Mouse (Mus musculus) neural tube, embryonic 11.5 days (tissue): Measurements from ENCODE around the gene Plxnc1. TPM values are rescaled to one million over a fixed set of nuclear protein-coding genes. Genes with fewer than 3 reads are reported as not detected.

Source experiments
- ATAC-seq: fragments of 200-750 bp; cut with Nextera tagmentation; 2 replicates; pipeline ENCODE4 v1.8.0; 2017; ENCODE audit warnings: moderate number of reproducible peaks, mild to moderate bottlenecking, moderate TSS enrichment, moderate library complexity; ENCODE audit not compliant: insufficient read depth, low FRiP score, low TSS enrichment
- DNase-seq: peaks from one replicate; pipeline ENCODE4 v3.0.0-alpha.2; 2015; ENCODE audit warnings: low spot score
- H3K27ac ChIP-seq: fragments of 300-500 bp; sonication (generic); 2 replicates; pipeline ENCODE4 v1.5.1; 2014; ENCODE audit warnings: low read depth, mild to moderate bottlenecking, low read length
- H3K27me3 ChIP-seq: fragments of 300-500 bp; sonication (generic); 2 replicates; pipeline ENCODE4 v1.6.1; 2014; ENCODE audit warnings: mild to moderate bottlenecking, low read length, mixed read lengths; ENCODE audit not compliant: control insufficient read depth, insufficient read depth
- H3K36me3 ChIP-seq: fragments of 300-500 bp; sonication (generic); 2 replicates; pipeline ENCODE4 v1.6.1; 2014; ENCODE audit warnings: mild to moderate bottlenecking, low read length, moderate library complexity, mixed read lengths; ENCODE audit not compliant: control insufficient read depth, insufficient read depth
- H3K4me1 ChIP-seq: fragments of 300-500 bp; sonication (generic); 2 replicates; pipeline ENCODE4 v1.6.1; 2014; ENCODE audit warnings: low read length, mixed read lengths; ENCODE audit not compliant: control insufficient read depth, insufficient read depth
- H3K4me2 ChIP-seq: fragments of 300-500 bp; sonication (generic); 2 replicates; pipeline ENCODE4 v1.6.1; 2014; ENCODE audit warnings: low read depth, mild to moderate bottlenecking, moderate library complexity
- H3K4me3 ChIP-seq: fragments of 300-500 bp; sonication (generic); 2 replicates; pipeline ENCODE4 v1.5.1; 2014; ENCODE audit warnings: low read depth, low read length
- H3K9ac ChIP-seq: fragments of 300-500 bp; sonication (generic); 2 replicates; pipeline ENCODE4 v1.6.1; 2014; ENCODE audit warnings: mild to moderate bottlenecking, low read length
- H3K9me3 ChIP-seq: fragments of 300-500 bp; sonication (generic); 2 replicates; pipeline ENCODE4 v1.6.1; 2016; ENCODE audit warnings: low read length; ENCODE audit not compliant: control insufficient read depth
- WGBS: fragments of 180-500 bp; shearing (Covaris S2); extraction: QIAGEN DNeasy Blood & Tissue Kit; methylation state at CpG from one replicate; pipeline ENCODE4 v1.1.7; 2014; 5-methylcytosine and 5-hydroxymethylcytosine counted together
- polyA plus RNA-seq: library from polyadenylated mRNA; unstranded; fragments of >200 nt; fragmentation: Nextera tagmentation; extraction: Ambion mirVana; gene quantifications from 2 replicates; pipeline ENCODE4 v1.2.1, GENCODE M21; 2014

Gene Plxnc1
- polyA plus RNA-seq, 1 experiment from 2014 or later, result 3.1 TPM

GRCm38 (mm10) chr10:94912551-94912950 is 32.1 kb downstream of the Plxnc1 start:
- no peaks in the 10 kb centered on the region for H3K36me3 ChIP-seq
- H3K4me2 ChIP-seq, result no peak overlapping the region
- no peak overlapping the region for H3K4me3 ChIP-seq
- DNase-seq (no peak), ATAC-seq (no peak)
- H3K4me1 ChIP-seq, result no peaks in the 10 kb centered on the region
- H3K9me3 ChIP-seq, result no peaks in the 10 kb centered on the region
- WGBS, result 97% methylated on average over 1 of the region's 1 CpGs
- H3K27me3 ChIP-seq, result no peaks in the 10 kb centered on the region
- H3K27ac ChIP-seq, result no peak overlapping the region
- no peak overlapping the region for H3K9ac ChIP-seq

- WGBS, result 84% methylated on average over 6 of the region's 6 CpGs
- no peak overlapping the region for H3K27ac ChIP-seq
- no peaks in the 10 kb centered on the region for H3K9me3 ChIP-seq
- ATAC-seq (no peak), DNase-seq (no peak)
- H3K4me2 ChIP-seq, result no peak overlapping the region
- H3K4me3 ChIP-seq, result no peak overlapping the region
- H3K27me3 ChIP-seq, result no peaks in the 10 kb centered on the region
- no peaks in the 10 kb centered on the region for H3K36me3 ChIP-seq
- H3K4me1 ChIP-seq, result peaks cover 4% of the 10 kb centered on the region; the same call in 1 of the 2 replicates
- H3K9ac ChIP-seq, result no peak overlapping the region
These were observed 33.5 kb downstream of the Plxnc1 start for GRCm38 (mm10) chr10:94911102-94911501.

DNA sequence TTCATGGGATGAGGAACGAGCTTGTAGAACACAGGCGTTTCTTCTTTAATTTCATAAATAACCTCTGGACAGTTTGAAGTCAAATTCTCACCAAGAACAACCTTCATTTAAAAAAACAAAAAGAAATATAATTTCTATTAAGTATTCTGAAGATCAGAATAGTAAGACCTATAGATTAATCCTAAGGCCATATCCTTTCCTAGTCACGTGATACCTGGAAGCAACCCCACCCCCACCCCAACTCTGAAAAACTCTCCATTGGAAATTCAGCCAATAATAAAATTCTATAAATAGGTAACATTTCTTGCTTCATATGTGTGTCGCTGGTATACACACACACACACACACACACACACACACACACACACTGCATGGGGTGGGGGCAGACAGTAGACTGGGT is 34.1 kb downstream of the Plxnc1 start:
- Histone ChIP-seq H3K36me3 (no peaks in the 10 kb centered on the region), H3K4me1 (peaks cover 5% of the 10 kb centered on the region; the same call in 1 of the 2 replicates), H3K27me3 (no peaks in the 10 kb centered on the region), H3K9ac (no peak overlapping the region), H3K4me3 (no peak overlapping the region), H3K27ac (no peak overlapping the region), H3K9me3 (no peaks in the 10 kb centered on the region), H3K4me2 (no peak overlapping the region)
- DNase-seq, result no peak
- WGBS, result 96% methylated on average over 4 of the region's 4 CpGs
- no peak for ATAC-seq

DNA sequence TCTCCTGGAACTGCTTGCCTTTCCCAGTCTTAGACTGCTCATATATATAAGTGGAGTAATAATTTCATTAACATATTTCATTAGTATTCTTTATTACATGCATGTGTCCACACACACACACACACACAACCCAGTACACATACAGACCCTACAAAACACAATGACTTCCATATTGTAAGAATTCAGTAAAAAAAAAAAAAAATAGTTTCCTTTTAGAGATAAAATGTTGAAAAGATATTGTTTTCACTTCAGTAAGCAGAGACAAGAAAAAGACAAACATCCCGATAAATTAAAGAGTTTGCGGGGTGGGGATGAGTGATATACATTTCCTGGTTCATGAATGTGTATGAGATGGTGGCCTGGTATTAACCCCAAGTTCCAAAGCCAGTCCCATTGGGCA is 34.8 kb downstream of the Plxnc1 start:
- Histone ChIP-seq H3K4me3 (no peak overlapping the region), H3K36me3 (no peaks in the 10 kb centered on the region), H3K4me1 (peaks cover 5% of the 10 kb centered on the region; the same call in 1 of the 2 replicates), H3K27me3 (no peaks in the 10 kb centered on the region), H3K9ac (no peak overlapping the region), H3K4me2 (no peak overlapping the region), H3K27ac (no peak overlapping the region), H3K9me3 (no peaks in the 10 kb centered on the region)
- DNase-seq (no peak), ATAC-seq (no peak)
- WGBS, result 70% methylated on average over 2 of the region's 2 CpGs

DNA sequence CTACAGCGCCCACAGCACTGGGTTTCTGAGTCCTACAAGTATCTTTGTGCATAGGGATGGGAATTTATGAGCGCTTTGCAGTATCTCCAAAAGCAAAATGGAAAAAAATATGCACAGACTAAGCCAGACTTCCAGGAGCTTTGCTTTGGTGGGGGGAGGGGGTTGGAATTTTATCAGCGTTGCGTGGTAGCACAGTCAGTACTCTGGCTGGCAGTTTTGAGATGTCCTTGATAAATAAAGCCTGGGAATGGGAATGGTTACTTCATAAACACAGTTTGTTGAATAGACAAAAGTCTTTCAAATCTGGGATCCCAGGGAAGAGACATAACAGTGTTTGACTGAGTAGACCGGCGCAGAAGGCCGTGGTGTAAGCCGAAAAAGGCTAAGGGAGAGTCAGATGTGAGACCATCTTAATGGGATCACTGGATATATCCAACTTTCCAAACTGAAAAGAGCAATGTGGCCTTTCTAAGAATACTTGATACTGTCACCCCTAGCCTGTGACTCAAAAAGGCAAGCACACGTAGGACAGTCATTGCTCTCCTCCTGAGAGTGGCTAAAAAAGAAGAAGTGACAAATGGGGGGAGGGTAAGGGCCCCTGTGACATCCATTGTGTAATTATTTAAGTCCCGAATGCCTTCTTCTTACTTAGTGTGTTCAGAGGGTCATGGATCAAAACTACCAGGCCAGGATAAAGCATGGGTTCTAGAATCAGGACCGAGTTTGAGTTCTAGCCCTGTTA is 35.5 kb downstream of the Plxnc1 start:
- Histone ChIP-seq H3K9me3 (no peaks in the 10 kb centered on the region), H3K36me3 (no peaks in the 10 kb centered on the region), H3K27me3 (no peaks in the 10 kb centered on the region), H3K9ac (no peak overlapping the region), H3K4me1 (peaks cover 5% of the 10 kb centered on the region; the same call in 1 of the 2 replicates), H3K27ac (no peak overlapping the region), H3K4me3 (no peak overlapping the region), H3K4me2 (no peak overlapping the region)
- DNase-seq, result no peak
- WGBS, result 88% methylated on average over 11 of the region's 11 CpGs
- ATAC-seq, result no peak

DNA sequence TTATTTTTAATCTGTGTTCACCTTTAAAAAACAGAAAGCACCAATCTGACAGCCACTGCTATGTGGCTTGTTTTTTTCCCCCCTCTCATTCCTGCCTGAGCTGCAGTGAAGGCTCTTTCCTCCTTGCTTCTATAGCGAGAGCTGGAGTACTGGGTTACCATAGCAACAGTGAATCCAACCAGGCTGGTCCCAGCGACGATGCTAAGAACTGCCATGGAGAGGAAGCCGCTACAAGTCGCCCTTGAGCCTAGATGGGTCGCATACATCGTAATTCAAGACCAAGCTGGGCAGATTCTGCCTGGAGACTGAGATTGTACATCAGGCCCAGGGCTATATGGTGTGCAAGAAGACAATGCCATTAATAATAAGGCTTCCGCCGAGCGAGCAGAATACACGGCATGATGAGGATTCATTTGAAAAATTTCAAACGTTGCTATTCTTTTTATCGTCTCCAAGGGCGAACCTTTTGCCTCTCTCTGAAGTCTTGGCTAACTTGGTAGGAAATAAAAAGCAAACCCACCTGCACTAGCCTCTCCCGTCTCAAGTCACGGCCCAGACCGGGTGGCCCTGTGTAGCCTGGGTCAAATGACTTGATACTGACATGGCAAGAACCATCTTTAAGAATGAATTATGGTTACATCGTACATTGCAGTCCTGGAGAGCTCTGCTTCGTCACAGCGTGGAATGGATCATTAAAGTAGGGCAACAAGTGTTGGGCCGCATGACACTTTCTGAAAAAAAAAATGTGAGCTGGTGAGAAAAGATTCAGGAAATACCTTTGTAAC is 38.8 kb downstream of the Plxnc1 start:
- H3K36me3 ChIP-seq, result no peaks in the 10 kb centered on the region
- no peak overlapping the region for H3K9ac ChIP-seq
- H3K4me2 ChIP-seq, result peak overlapping the region; percentile 15; the same call in 1 of the 2 replicates
- H3K4me3 ChIP-seq, result no peak overlapping the region
- no peak overlapping the region for H3K27ac ChIP-seq
- peak; percentile 87 for ATAC-seq
- WGBS, result 24% methylated on average over 21 of the region's 21 CpGs
- H3K27me3 ChIP-seq, result no peaks in the 10 kb centered on the region
- peak; percentile 72 for DNase-seq
- H3K9me3 ChIP-seq, result no peaks in the 10 kb centered on the region
- peaks cover 5% of the 10 kb centered on the region; the same call in 1 of the 2 replicates for H3K4me1 ChIP-seq

DNA sequence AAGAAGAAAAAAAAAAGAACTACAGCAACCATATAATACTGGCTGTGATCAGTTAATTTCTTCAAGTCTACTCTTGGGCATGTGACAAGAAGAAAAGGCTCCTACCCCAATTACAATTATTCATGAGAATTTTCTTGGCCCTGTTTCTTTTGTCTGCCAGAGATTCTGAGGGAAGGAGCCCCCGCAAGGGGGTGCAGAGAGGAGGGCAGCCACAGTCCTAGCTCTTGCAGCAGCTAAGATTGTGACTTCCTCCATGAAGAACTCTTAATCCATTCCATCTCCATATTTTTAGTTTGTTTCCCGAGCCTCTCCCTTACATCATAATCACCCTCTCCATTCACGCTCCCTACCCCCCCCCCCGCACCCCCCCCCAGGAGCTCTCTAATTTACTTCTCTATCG is 39.4 kb downstream of the Plxnc1 start:
- H3K9me3 ChIP-seq, result no peaks in the 10 kb centered on the region
- no peaks in the 10 kb centered on the region for H3K36me3 ChIP-seq
- no peaks in the 10 kb centered on the region for H3K27me3 ChIP-seq
- H3K4me3 ChIP-seq, result no peak overlapping the region
- peaks cover 5% of the 10 kb centered on the region; the same call in 1 of the 2 replicates for H3K4me1 ChIP-seq
- ATAC-seq, result no peak; the same call in 1 of the 2 replicates
- no peak overlapping the region for H3K4me2 ChIP-seq
- no peak for DNase-seq
- 24% methylated on average over 5 of the region's 5 CpGs for WGBS
- H3K27ac ChIP-seq, result no peak overlapping the region
- no peak overlapping the region for H3K9ac ChIP-seq

- Histone ChIP-seq H3K27ac (no peak overlapping the region), H3K9ac (no peak overlapping the region), H3K27me3 (no peaks in the 10 kb centered on the region), H3K36me3 (no peaks in the 10 kb centered on the region), H3K4me1 (no peaks in the 10 kb centered on the region), H3K9me3 (no peaks in the 10 kb centered on the region), H3K4me3 (no peak overlapping the region), H3K4me2 (no peak overlapping the region)
- 87% methylated on average over 6 of the region's 6 CpGs for WGBS
- DNase-seq (no peak), ATAC-seq (no peak)
These were observed 47.7 kb downstream of the Plxnc1 start for GRCm38 (mm10) chr10:94896950-94897349.
